Mouse (Mus musculus): ENCODE results near the gene Slc35f5.
A peak's percentile ranks its signal among the peaks of the same experiment; 100 is the strongest.

The Slc35f5 gene

GRCm38 (mm10) chr1:125575458-125576114, 15.2 kb downstream of the Slc35f5 start:
- no peak for DNase-seq (ENCODE audit: low spot score)

GRCm38 (mm10) chr1:125576965-125577364, 16.6 kb downstream of the Slc35f5 start:
- DNase-seq (ENCODE audit: low spot score), result no peak

GRCm38 (mm10) chr1:125578091-125578490, 17.7 kb downstream of the Slc35f5 start:
- DNase-seq (ENCODE audit: low spot score), result no peak

- no peak for DNase-seq (ENCODE audit: low spot score)
These were observed 20.7 kb downstream of the Slc35f5 start for GRCm38 (mm10) chr1:125581134-125581533.

DNA sequence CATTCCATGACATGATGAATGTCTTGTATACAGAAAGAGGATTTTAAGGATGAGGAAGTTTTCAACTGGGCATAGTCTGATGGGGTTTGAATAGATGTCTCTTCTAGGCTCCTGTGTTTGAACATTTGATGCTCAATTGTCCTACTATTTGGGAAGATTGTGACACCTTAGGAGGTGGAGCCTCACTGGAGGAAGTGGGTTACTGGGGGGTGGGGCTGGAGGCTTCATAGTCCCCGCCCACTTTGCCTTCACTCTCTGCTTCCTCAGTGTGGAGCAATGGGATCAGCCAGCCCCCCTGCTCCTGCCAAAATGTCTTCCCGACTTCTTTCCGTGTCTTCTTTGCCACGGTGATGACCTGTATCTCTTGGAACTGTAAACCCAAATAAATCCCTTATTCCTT, 43.2 kb downstream of the Slc35f5 start:
- DNase-seq (ENCODE audit: low spot score), result no peak

- peak; percentile 72 for DNase-seq (ENCODE audit: low spot score)
These were observed 46.9 kb downstream of the Slc35f5 start for GRCm38 (mm10) chr1:125607087-125607803.

DNA sequence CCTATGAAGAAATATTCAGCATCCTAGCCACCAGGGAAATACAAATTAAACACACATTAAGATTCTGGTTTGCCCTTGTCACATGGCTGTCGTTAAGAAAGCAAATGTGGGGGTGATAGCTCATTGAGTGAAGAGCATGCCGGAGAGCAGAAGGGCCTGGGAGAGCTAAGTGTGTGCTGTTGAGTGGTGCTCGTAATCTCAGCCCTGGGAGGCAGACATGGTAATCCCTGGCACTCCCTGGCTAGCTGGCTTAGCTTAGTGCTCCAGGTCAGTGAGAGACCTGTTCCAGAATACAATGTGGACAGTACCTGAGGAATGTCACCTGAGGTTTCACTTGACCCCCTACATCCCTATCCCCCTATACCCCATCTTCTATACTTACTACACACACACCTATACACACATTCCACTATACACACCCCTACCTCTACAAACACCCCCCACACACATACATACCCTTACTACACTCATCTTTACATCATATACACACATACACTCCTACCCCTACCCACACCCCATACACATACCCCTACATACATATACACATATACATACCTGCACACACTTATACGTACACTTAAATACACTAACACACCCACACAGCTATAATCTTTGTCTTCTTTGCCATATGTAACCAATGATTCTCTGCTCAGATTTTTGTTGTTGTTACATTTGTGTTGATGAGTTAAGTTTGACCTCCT, 64.1 kb downstream of the Slc35f5 start:
- DNase-seq (ENCODE audit: low spot score), result no peak

- DNase-seq (ENCODE audit: low spot score), result no peak
These were observed 79.3 kb downstream of the Slc35f5 start for GRCm38 (mm10) chr1:125639501-125640253.

GRCm38 (mm10) chr1:125643643-125644042, 83.2 kb downstream of the Slc35f5 start:
- DNase-seq (ENCODE audit: low spot score), result no peak

Measured in layer of hippocampus, adult 9-10 months (tissue).